Mouse (Mus musculus): ENCODE data around the gene Aqp5.

The Aqp5 gene

DNA sequence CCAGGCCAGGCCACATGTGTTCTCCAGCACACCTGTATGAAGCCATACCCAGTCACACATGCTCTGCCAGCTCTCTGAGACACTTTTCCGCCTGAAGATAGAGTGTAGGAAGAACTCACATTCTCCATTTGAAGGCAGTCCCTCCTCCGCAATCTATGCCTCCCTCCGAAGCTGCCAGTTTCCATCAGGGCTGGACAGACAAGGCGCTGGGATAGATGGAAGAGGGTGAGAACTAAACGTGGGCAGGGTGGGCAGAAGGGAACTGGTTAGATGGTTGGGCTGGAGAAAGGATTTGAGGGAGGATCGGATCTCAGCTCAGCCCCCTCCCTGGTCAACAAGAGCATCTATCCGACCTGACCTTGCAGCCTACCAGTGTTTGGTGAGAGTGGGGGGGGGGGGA, 6.3 kb downstream of the Aqp5 start:
- DNase-seq (ENCODE audit: low spot score), result no peak

DNA sequence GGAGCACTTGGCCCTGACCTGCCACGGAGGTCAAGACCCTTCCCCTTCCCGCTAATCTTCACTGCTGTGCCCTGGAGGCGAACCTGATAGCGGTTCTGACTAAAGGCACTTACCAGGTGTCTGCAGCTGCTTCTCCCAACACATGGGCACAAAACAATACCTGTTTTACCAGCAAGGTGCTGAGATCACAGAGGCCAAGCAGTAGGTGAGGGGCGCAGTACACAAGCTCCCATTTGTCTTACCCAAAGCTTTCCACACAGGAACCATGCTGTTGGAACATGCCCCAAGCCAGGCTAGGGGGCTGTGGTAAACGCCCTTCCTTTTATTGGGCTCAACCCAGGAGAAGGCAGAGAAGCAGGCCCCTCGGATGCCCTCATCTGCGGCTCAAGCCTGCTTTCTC, 7.0 kb downstream of the Aqp5 start:
- no peak for DNase-seq (ENCODE audit: low spot score)

DNA sequence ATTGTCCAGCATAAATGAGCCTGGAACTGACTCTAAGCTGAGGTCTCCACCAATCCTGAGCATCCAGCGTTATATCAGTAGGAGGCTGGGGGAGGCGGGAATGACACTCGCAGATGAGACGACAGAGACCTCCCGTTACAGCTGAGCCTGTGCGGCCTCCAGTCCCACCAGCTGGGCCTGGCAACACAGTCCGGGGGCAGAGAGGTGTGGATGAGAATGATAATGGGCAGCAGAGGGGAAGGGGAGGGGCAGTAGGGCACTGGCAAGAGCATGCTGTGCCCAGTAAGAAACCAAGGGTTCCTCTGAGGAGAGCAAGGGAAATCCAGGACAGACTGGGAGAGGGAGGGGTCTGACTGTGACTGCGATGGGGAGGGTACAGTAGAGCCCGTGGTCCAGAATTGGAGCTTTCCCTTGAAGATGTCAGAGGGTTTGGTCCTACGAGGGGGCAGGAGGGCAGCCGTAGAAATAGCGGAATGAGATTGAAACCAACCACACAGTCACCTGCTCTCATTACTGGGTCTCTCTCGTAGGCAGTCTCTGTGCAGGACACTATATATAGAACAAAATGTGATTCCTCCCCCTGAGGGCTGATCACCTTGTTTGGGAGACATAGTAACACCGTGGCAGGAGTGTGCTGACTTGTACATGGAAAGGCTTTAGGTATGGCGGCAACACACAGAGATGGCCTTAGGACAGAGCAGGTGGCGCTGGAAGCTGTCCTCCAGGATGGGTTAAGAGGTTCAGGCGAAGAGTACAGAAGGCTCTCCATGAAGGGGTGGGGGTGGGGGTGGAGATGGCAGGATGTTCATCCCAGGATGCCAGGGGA, 8.9 kb downstream of the Aqp5 start:
- DNase-seq (ENCODE audit: low spot score), result no peak

DNA sequence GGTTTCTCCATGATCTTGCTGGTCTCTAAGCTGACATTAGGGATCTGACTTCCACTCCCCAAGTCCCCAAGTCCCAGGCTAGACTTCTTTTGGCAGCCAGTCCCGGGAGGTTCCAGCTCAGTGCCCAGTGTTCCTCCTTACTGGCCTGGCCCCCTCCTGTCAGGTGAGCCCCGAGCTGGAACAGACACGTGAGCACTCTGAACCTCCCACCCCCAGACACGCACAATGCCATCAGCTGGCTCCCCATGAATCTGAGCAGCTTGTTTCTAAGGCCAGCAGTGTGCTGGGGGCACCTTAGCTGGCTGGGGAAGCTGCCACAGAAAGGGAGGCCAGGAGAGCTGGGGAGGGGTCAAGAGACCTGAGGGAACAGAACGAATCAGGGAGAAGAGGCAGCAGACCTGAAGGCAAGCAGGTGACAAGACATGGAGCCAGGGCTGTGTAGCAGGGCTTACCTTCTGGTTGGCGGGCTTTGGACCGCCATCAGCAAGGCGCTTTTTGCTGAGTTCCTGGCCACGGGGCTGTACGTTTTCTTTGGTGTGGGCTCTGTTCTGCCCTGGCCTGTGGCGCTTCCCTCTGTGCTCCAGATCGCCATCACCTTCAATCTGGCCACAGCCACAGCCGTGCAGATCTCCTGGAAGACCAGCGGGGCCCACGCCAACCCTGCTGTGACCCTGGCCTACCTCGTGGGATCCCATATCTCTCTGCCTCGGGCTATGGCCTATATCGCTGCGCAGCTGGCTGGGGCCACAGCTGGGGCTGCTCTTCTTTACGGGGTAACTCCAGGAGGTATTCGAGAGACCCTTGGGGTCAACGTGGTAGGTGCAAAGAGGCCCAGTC, 10.6 kb downstream of the Aqp5 start, which contains the start of gene Aqp6:
TSS of gene Aqp6 (plus strand) at position 415 of the 837 bp plus-strand sequence.
- DNase-seq (ENCODE audit: low spot score), result no peak

DNA sequence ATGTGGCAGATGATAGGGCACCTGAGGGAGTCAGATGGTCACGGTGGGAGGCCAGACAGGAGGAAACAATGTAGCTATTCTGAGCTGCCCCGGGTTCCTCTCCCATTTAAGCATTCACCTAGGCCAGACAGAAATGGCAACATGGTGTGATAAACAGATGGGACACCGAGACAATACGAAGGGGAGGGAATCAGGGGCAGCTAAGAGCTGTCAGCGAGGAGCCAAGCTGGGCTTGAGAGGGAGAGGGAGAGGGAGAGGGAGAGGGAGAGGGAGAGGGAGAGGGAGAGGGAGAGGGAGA, 11.2 kb downstream of the Aqp5 start:
- no peak for DNase-seq (ENCODE audit: low spot score)

DNA sequence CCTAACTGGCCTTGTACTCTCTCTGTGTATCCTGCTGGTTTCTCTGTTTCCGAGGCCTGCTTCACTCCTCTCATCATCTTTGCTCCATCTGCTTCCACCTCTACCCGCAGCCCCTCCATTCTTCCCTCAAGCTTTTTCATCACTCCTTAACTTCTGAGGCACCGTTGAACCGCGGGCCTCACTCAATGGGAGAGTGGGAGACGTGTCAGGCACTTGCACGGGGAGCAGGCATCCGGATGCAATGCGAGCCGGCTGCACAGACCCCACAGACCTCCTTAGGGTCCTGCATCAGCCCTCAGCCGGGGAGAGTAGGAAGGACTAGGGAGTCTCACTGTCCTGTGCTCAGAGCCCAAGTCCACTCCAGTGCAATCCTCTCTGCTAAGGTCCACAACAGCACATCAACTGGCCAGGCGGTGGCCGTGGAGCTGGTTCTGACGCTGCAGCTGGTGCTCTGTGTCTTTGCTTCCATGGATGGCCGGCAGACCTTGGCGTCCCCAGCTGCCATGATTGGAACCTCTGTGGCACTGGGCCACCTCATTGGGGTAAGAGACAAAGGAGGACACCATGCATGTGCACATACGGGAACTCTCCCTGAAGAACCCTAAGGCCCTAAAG, 11.7 kb downstream of the Aqp5 start:
- DNase-seq (ENCODE audit: low spot score), result no peak

DNA sequence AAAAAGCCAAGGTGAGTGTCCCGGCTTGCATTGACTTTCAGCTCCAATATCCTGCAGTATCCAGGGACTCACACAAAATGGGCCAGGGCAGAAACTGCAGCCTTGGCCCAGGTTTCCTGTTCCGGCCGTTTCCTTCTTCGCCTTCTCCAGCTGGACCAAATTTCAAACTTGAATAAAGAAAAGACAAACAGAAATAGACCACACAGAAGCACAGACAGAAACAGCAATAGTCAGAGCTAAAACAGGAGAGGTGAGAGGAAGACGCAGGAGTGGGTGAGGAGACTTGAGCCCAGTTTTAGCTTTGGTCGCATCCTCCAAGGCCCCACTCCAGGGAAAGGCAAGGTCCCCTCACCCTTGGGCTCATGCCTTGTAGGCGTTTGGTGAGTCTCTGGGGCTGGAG, 12.6 kb downstream of the Aqp5 start:
- no peak for DNase-seq (ENCODE audit: low spot score)

DNA sequence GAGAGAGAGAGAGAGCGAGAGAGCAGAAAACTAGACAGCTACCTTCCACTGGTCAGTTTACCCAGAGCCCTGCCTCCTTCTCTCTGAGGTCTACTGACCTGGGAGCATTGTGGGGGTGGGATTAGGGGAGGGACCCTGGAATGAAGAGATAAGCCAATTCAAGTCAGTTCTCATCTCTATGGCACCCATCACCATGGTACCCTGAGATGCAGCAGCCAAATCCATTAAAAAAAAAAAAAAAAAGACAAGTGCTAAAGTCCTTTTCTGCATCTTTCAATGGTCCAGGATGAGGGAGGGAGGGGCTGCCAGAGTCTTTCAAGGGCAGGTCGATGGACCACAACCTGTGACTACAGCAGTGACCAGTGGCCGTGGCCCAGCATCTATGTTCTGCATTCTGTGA, 15.0 kb downstream of the Aqp5 start:
- no peak for DNase-seq (ENCODE audit: low spot score)

DNA sequence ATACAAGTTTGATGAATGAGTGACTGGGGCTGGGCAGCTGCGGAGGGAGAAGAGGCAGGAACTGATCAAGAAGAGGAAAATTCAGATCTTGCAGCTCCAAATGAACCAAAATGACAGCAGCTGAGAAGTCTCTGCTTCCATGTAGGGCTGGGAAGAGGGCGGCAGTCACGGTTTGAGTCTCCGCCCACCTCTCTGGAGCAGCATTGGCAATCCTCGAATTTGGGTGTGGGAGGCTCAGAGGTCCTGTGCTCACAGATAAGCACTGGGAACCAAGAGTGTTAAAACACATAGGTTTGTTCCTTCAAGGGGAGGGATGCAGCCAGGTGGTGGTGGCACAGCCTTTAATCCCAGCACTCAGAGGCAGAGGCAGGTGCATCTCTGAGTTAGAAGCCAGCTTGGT, 15.9 kb downstream of the Aqp5 start:
- DNase-seq (ENCODE audit: low spot score), result no peak

DNA sequence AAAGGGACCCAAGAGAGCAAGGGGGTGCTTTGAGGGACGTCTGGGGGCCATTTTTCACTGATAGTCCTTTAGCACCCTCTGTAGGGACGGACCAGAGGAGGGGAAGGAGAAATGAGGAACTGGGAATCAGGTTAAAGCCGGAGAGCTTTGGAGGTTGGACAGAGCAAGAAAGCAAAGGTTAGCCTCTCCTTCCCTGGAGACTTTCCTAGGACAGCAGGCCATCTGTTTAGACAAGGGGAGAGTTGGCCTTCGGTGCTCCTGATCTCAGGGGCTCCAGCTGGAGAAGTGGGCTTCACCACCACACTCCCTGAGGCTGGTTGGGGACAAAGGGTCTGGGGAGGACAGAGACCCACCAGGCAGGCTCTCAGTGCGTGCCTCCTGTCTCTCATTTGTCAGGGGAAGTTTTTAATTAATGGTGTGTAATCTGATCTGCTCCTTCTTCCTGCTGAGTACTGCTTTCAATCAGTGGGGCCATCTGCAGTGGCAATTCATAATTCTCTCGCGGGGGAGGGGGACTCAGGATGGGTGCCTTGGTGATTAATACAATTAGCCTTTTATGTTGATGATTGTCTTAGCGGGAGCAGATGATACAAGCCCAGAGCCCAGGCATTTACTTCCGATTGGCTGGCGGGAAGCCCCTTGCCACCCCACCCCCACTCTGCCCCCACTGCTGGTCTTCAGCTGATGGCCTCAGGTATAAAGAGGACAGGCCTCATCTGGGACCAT, 17.0 kb downstream of the Aqp5 start:
- DNase-seq (ENCODE audit: low spot score), result no peak

DNA sequence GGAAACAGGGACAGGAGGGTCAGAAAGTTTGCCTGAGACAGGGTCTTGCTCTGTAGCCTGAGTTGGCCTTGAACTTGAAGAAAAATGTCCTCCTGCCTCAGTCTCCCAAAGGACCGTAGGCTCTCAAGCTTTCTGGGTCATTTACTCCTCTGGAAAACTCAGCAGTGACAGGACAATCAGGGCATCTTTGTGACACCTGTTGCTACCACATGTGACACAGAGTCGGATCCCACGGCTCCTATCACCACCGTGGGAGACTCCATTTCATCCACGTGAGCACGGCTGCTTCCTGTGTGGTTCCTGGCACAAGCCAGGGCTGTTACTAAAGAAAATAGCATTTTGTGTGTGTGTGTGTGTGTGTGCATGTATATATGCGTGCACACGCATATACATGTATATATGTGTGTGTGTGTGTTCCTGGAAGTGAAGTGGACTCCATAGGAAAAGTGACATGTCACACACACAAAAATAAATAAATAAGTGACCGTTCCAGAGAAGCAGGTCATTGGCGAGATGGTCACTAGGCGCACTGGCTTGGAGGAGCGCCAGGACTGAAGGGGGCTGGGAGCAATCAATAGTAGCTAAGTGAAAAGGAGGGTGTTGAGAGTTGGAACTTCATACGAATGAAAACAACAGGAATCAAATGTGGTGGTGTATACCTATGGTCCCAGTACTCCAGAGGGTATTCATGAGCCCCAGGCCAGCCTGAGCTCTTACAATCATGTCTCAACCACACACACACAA, 18.0 kb downstream of the Aqp5 start:
- DNase-seq (ENCODE audit: low spot score), result no peak

DNA sequence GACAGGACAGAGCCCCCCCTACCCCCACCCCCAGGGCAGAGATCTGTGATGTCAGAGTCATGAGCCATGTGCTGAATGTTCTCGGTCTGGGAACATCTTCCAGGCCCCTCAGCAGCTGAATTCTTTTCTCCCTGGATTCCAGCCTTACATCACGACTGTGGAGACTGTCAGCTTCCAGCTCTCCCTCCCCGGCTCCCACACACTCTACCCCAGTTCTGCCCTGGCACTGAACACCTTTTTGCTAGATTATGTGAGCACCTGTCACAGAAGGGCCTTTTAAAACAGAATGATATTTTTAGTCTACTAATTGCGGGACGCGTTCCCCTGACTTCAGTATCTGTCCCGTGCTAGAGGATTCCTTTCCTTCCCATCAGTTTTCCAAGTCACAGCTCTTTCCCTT, 21.0 kb downstream of the Aqp5 start:
- DNase-seq (ENCODE audit: low spot score), result no peak

DNA sequence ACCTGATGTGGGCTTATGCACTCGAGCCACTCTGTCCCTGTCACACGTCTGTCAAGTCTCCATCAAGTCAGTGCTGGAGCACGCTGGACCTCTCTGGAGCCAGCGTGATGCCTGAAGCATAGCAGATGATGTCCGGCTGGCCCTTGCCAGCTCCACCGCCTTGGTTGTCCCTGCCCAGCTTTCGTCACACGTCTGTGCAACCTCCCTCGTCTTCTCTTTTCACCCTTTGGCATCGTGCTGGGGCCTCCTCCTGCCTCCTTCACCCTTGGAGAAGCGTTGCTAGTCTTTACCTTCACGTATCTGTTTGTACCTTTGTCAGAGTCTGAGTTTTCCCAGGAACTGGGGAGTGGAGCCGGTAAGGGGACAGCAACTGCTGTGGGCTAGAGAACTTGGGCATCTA, 23.7 kb downstream of the Aqp5 start:
- DNase-seq (ENCODE audit: low spot score), result no peak

DNA sequence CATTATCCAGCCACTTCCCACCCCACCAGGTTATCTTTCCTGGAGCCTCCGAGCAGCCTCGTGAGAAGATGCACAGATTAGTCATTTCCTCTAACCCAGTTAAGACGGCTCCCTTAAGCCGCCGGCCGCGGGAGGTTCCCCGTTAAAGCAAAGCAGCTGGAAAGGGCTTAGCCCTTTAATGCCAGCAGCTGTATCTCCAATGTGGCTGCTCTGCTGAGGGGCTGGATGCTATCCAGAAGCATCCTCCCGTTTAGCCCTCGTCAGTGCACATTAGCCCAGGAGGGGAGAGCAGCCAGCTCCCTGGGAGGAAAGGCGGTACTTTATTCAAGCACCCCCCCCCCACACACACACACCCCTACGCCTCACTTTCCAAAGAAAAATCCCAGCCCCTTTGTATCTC, 24.2 kb downstream of the Aqp5 start:
- DNase-seq (ENCODE audit: low spot score), result peak; percentile 27

DNA sequence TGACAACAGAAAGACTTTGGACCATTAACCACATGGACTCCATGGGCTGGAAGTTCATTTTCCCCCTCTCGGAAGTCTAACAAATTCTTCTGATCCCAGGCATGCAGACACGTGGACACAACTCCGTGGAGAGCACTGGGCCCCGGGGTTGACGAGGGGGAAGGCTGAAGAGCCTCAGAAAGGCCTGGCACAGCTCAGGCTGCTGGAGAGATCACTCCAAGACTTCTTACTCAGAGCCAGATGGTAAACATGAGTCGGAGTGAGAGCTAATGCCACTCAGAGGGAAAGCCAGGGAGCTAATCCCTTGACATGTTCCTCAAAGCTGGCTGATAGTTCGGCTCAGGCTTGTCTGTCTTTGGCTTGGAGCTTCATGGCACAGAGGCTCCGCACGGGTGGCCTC, 24.7 kb downstream of the Aqp5 start:
- DNase-seq (ENCODE audit: low spot score), result peak; percentile 44

DNA sequence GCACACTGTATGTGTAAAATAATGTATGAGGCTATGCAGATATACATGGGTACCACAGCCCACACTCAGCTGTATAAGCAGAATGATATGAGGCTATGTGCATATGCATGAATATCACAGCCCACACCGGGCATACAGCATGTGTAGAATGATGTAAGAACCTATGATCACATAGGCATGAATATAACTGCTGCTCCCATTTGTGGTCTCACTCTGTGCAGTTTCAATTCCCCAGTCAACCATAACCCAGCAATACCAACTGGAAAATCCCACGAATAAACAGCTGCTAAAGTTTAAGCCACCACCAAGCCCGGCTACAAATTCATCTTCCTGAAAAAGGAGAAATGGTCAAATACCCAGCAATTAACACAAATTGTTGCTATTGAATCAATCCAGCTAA, 28.0 kb downstream of the Aqp5 start:
- DNase-seq (ENCODE audit: low spot score), result no peak

DNA sequence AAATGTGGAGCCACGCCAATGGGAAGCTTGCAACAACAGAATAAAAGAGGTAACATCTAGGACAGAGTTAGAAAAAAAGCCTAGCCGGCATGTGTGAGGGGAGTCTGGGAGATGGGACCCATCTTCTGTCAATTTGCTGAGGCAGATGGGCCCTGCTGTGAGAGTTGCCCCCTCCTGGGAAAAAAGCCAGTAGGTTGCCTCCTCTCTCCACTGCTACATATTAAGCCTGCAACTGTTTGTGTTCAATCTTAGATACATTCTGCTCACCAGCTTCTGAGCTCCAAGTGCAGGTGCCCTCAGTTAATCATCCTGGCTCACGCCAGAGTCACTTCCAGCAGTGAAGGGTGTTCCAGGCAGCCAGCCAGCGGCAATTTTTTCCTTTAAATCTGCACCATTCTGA, 29.2 kb downstream of the Aqp5 start:
- no peak for DNase-seq (ENCODE audit: low spot score)

DNA sequence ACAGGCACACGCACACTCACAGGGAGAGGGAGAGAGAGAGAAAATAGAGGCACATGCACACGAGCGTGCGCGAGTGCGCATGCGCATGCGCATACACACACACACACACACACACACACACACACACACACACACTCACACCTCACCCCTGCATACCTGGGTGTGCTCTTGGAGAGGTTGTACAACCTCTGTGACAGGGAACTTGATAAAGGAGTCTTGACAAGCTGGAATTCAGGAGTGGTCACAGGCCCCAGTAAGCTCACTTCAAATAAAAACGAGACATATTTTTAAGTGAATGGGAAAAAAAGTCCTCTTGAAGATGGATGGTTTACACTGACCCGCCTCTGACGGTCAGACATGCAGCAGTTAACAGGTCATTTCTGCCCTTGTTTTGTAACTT, 31.5 kb downstream of the Aqp5 start:
- no peak for DNase-seq (ENCODE audit: low spot score)

DNA sequence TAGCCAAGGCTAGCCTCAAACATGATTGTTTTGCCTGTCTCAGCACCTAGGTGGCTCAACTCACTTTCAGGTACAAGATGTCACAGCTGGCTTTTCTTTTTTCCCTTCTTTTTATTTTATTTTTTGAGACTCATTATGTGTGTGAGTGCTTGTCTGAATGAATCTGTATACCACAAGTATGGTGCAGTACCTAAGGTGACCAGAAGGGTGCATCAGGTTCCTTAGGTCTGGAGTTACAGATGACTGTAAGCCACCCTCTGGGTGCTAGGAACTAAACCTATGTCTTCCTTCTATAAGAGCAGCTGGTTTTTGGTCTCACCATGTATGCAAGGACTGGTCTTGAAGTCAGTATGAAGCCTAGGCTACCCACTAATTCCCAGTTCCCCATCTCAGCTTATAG, 41.0 kb downstream of the Aqp5 start:
- no peak for DNase-seq (ENCODE audit: low spot score)

DNA sequence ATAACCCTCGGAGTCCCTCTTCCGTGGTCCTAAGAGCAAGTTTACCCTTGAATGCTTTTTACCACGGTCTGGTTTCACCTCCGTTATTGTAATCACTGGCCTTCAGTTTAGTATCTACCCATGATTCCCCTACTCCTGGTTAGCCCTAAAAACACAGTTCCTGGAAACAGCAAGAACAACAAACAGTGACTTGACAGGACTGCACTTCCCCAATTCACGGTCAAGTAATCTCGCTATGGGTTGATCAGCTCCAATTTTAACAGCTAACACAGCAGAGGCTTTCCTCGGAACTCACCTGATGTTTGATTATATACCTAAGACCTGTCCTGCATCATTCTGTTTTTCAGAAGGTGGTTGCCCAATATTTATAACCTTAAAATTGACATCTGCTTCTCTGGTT, 44.1 kb downstream of the Aqp5 start:
- no peak for DNase-seq (ENCODE audit: low spot score)

DNA sequence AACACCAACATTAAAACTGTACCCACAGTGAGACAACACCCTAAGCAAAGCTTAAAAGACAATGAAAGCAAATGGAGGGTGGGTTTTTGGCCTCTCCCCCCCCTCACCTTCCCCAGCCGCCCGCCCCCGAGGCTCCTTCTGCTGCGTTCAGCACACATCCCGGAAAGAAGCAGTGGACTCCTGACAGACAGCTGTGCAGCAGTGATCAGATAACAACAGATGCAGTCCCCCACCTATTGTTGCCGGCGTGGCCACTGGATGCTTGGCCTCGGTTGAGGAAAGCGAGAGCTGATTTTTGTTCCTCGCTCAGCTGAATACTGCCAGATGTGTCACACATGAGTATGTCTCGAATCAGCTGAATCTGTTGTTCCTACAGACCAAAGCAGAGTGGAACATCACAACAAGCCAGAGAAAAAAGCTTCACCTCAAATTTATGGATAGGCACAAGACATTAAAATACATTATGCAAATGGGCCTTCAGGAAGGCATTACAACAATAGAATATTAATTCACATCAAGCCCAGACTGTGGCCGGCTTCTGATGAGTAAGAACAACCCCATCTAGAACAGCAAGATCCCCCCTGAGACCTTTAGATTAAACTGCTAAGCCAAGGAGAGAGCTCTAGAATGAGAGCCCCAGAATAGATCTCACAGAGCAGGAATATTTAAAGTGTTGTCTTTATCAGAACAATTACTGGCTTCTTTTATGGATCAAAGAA, 47.0 kb downstream of the Aqp5 start:
- DNase-seq (ENCODE audit: low spot score), result no peak
